Mouse (Mus musculus) intestine, postnatal 0 days (tissue): ENCODE measurements at regions not wholly inside any gene's neighbourhood (a gene's known extent, or its start where the extent isn't known, plus 50 kb on each side); places are given as distances from the start of the nearest gene placed in this dataset.
"Not testable (repeated sequence)": the region's sequence is repeated elsewhere in the genome, so short reads cannot be mapped to it uniquely, and the experiment has no call there.

ENCODE experiments used
- ATAC-seq: fragments of 200-750 bp; cut with Nextera tagmentation; 2 replicates; pipeline ENCODE4 v1.8.0; 2017; ENCODE audit warnings: mild to moderate bottlenecking, moderate TSS enrichment, moderate library complexity
- H3K27ac ChIP-seq: fragments of 300-500 bp; sonication (generic); 2 replicates; pipeline ENCODE4 v1.5.1; 2014; ENCODE audit warnings: mild to moderate bottlenecking, low read depth, low read length, moderate library complexity
- H3K27me3 ChIP-seq: fragments of 300-500 bp; sonication (generic); replicated peaks from 2 replicates; pipeline ENCODE4 v1.6.1; 2014; ENCODE audit warnings: low read length, mixed read lengths; ENCODE audit not compliant: control insufficient read depth, insufficient read depth
- H3K36me3 ChIP-seq: fragments of 300-500 bp; sonication (generic); 2 replicates; pipeline ENCODE4 v1.6.1; 2014; ENCODE audit warnings: mild to moderate bottlenecking, moderate library complexity; ENCODE audit not compliant: control insufficient read depth, insufficient read depth
- H3K4me1 ChIP-seq: fragments of 300-500 bp; sonication (generic); replicated peaks from 2 replicates; pipeline ENCODE4 v1.6.1; 2014; ENCODE audit warnings: antibody characterized with exemption, low read length, mixed read lengths; ENCODE audit not compliant: control insufficient read depth, insufficient read depth
- H3K4me2 ChIP-seq: fragments of 300-500 bp; sonication (generic); replicated peaks from 2 replicates; pipeline ENCODE4 v1.6.1; 2014; ENCODE audit warnings: low read depth, mild to moderate bottlenecking, moderate library complexity
- H3K4me3 ChIP-seq: fragments of 300-500 bp; sonication (generic); 2 replicates; pipeline ENCODE4 v1.5.1; 2014; ENCODE audit warnings: low read depth, low read length
- H3K9ac ChIP-seq: fragments of 300-500 bp; sonication (generic); 2 replicates; pipeline ENCODE4 v1.6.1; 2014; ENCODE audit warnings: mild to moderate bottlenecking, low read depth, low read length
- H3K9me3 ChIP-seq: fragments of 300-500 bp; sonication (generic); 2 replicates; pipeline ENCODE4 v1.6.1; 2016; ENCODE audit warnings: mixed run types; ENCODE audit not compliant: control insufficient read depth
- CTCF ChIP-seq: sonication (generic); IDR thresholded peaks from 2 replicates; pipeline ENCODE4 v1.5.1; 2016; ENCODE audit warnings: low read depth, mild to moderate bottlenecking, control low read depth, antibody characterized with exemption, moderate library complexity
- WGBS: fragments of 180-500 bp; shearing (Covaris S2); extraction: QIAGEN DNeasy Blood & Tissue Kit; methylation state at CpG from one replicate; pipeline ENCODE4 v1.1.7; 2014; 5-methylcytosine and 5-hydroxymethylcytosine counted together

DNA sequence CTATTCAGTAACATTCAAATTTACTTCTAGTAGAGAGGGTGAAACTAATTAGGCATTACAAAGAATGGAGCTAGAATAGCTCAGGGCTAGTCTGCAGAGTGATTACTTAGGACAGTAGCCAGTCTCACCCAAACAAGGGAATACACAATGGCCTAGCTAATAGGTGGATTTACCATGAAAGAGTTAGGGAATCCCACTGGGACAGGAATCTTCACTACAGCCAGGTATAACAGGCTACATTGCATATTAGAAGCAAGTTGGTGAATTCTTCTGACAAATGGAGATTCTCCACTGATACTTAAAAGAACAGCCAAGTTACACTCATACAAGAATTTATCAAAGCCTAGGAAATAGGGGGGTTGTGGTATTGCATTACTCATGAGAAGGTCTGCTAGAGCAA lies 670.2 kb upstream of the Chrm3 start:
- H3K4me3 ChIP-seq, H3K4me2 ChIP-seq, H3K9ac ChIP-seq, ATAC-seq, H3K4me1 ChIP-seq, H3K27me3 ChIP-seq, H3K36me3 ChIP-seq, H3K27ac ChIP-seq, H3K9me3 ChIP-seq: not testable (repeated sequence)

- Histone ChIP-seq H3K4me1 (no peaks in the 10 kb centered on the region), H3K27ac (no peak overlapping the region), H3K9ac (no peak overlapping the region), H3K9me3 (no peaks in the 10 kb centered on the region), H3K27me3 (no peaks in the 10 kb centered on the region), H3K36me3 (no peaks in the 10 kb centered on the region), H3K4me3 (no peak overlapping the region), H3K4me2 (no peak overlapping the region)
- TF ChIP-seq CTCF, result no peak
- 74% methylated on average over 4 of the region's 4 CpGs for WGBS
- ATAC-seq, result no peak
Observed at GRCm38 (mm10) chr13:11030381-11030780, 669.7 kb upstream of the Chrm3 start.

DNA sequence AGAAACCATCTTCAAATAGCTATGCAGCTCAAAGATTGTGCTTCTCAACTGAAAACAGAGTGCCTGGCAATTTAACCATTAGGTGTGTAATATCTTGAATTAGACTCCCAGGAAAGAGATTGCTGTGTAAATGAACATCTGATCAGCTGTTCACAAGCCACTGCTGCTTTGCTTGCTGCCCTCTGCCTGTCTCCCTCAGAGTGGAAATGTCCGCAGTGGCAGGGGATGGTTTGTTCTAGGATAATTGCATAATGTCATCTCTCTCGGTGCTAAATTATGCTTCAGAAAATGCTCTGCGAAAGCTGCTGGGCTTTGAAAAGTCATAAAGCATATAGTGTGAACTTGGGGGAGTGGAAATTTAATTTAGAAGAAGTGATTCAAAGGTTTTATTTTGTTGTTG lies 665.3 kb upstream of the Chrm3 start:
- Histone ChIP-seq H3K27me3 (no peaks in the 10 kb centered on the region), H3K9me3 (no peaks in the 10 kb centered on the region)
- 71% methylated on average over 3 of the region's 3 CpGs for WGBS

DNA sequence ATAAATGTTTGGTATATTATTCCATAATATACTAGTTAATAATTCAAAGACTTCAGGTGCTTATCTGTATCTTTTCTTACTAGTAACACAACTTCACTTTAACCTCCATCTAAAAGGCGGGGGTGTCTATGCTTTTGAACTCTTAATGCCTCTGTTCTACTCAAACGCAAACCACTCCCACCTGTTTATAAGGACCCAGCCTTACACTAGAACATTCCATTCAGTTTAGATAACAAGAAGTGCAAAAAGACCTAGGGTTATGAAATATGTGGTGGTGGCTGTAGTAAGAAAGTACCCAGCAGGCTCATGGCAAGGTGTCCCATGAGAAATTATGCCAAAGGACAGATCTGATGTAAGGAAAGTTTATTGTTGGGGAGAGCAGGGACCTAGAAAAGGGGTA lies 663.8 kb upstream of the Chrm3 start:
- WGBS, result 60% methylated on average over 2 of the region's 2 CpGs
- no peak overlapping the region for H3K4me3 ChIP-seq

More for the DNA sequence above, 665.3 kb upstream of the Chrm3 start:
- no peak overlapping the region for H3K9ac ChIP-seq
- H3K4me3 ChIP-seq, result no peak overlapping the region
- H3K27ac ChIP-seq, result no peak overlapping the region
- no peak for ATAC-seq
- no peak for TF ChIP-seq CTCF
- H3K4me1 ChIP-seq, result no peaks in the 10 kb centered on the region
- no peak overlapping the region for H3K4me2 ChIP-seq
- H3K36me3 ChIP-seq, result no peaks in the 10 kb centered on the region

GRCm38 (mm10) chr13:11017584-11017983 lies 656.9 kb upstream of the Chrm3 start:
- Histone ChIP-seq H3K9ac (no peak overlapping the region), H3K27ac (no peak overlapping the region), H3K36me3 (no peaks in the 10 kb centered on the region), H3K4me1 (no peaks in the 10 kb centered on the region), H3K27me3 (no peaks in the 10 kb centered on the region), H3K4me2 (no peak overlapping the region), H3K9me3 (no peaks in the 10 kb centered on the region), H3K4me3 (no peak overlapping the region)
- 87% methylated on average over 7 of the region's 7 CpGs for WGBS
- no peak for TF ChIP-seq CTCF
- ATAC-seq, result no peak

More for the DNA sequence above, 663.8 kb upstream of the Chrm3 start:
- H3K36me3 ChIP-seq, result no peaks in the 10 kb centered on the region
- no peaks in the 10 kb centered on the region for H3K4me1 ChIP-seq
- ATAC-seq, result no peak
- no peaks in the 10 kb centered on the region for H3K9me3 ChIP-seq
- H3K9ac ChIP-seq, result no peak overlapping the region
- H3K27me3 ChIP-seq, result no peaks in the 10 kb centered on the region
- H3K4me2 ChIP-seq, result no peak overlapping the region
- no peak overlapping the region for H3K27ac ChIP-seq
- no peak for TF ChIP-seq CTCF

DNA sequence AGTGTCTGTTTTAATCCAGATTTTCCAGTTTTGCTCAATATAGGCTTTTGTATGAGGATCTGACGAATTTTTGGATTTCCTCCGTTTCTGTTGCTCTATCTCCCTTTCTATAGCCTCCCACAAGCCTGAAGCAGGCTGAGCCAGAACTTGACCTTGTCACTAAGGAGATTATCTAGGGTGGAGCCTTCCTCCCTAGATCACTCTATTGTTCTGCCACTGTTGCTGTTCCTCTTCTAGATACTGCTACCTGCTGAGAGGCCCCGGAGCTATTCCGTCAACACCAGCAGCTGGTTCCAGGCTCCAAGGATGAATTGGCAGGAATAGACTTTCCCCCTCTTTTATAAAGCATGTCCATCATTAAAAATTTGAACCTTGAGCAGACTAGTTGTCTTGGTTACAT lies 644.7 kb upstream of the Chrm3 start:
- WGBS, result 44% methylated on average over 4 of the region's 4 CpGs
- ATAC-seq, result no peak
- Histone ChIP-seq H3K36me3 (no peaks in the 10 kb centered on the region), H3K27ac (no peak overlapping the region), H3K4me1 (no peaks in the 10 kb centered on the region), H3K9me3 (no peaks in the 10 kb centered on the region), H3K4me2 (no peak overlapping the region), H3K27me3 (no peaks in the 10 kb centered on the region), H3K9ac (no peak overlapping the region), H3K4me3 (no peak overlapping the region)
- TF ChIP-seq CTCF, result no peak

- no peak overlapping the region for H3K4me3 ChIP-seq
- H3K36me3 ChIP-seq, result no peaks in the 10 kb centered on the region
- H3K4me2 ChIP-seq, result no peak overlapping the region
- no peak for ATAC-seq
- no peaks in the 10 kb centered on the region for H3K9me3 ChIP-seq
- H3K4me1 ChIP-seq, result no peaks in the 10 kb centered on the region
- no peak for TF ChIP-seq CTCF
- no peaks in the 10 kb centered on the region for H3K27me3 ChIP-seq
- 82% methylated on average over 3 of the region's 3 CpGs for WGBS
- no peak overlapping the region for H3K27ac ChIP-seq
- H3K9ac ChIP-seq, result no peak overlapping the region
Observed at GRCm38 (mm10) chr13:10991151-10991550, 630.5 kb upstream of the Chrm3 start.
